Mouse (Mus musculus): ENCODE measurements around the gene Npas3. TPM values are rescaled to one million over a fixed set of nuclear protein-coding genes. Genes with fewer than 3 reads are reported as not detected.

The Npas3 gene
- polyA plus RNA-seq, 1 experiment: 0.18 TPM

DNA sequence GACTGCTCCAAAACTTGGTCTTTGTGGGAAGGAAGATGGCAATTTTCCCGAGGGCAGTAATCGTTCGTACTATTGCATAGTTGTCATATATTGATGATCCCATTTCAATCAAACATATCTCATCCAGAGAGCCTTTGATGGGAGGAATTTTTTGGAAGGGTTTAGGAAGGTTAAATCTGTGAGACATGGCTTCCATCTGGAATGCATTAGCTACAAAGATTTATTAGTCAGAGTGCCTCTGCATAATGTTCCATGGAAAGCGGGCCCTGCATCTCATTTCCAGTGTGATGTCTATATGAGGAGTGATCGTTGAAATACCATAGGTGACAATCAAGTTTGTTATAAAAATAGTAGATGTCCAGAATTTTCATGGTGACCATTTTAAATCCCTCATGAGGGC, 480.8 kb downstream of the Npas3 start:
- Histone ChIP-seq H3K79me2 (ENCODE audit: control insufficient read depth, insufficient read depth) (no peaks in the 10 kb centered on the region), H3K27me3 (ENCODE audit: control insufficient read depth, insufficient read depth, insufficient read length) (no peaks in the 10 kb centered on the region), H3K36me3 (ENCODE audit: control insufficient read depth, insufficient read depth) (no peaks in the 10 kb centered on the region), H3K4me2 (ENCODE audit: low read depth) (no peak overlapping the region), H3K4me3 (no peak overlapping the region), H3ac (ENCODE audit: control insufficient read depth, insufficient read length) (no peak overlapping the region)
- TF ChIP-seq USF1 (IDR thresholded peaks at IDR 0.05; ENCODE audit: low read depth) (no peak), MYOG (IDR thresholded peaks at IDR 0.05; ENCODE audit: control insufficient read depth in 1 of 3, insufficient read depth in 1 of 3, insufficient read length in 2 of 3, low read depth in 2 of 3) (no peak), POLR2AphosphoS2 (IDR thresholded peaks at IDR 0.05; ENCODE audit: insufficient read length, low read depth) (no peak), MAX (IDR thresholded peaks at IDR 0.05; ENCODE audit: low read depth) (no peak), TCF3 (IDR thresholded peaks at IDR 0.05; ENCODE audit: insufficient read length, low read depth) (no peak), TCF12 (IDR thresholded peaks at IDR 0.05; ENCODE audit: insufficient read depth, poor library complexity, severe bottlenecking) (no peak), MYOD1 (IDR thresholded peaks at IDR 0.05; ENCODE audit: control insufficient read depth in 1 of 3, insufficient read length in 2 of 3, low read depth in 2 of 3) (no peak), CEBPB (IDR thresholded peaks at IDR 0.05; ENCODE audit: insufficient read depth, poor library complexity, severe bottlenecking) (no peak), POLR2A (IDR thresholded peaks at IDR 0.05; ENCODE audit: insufficient read length, low read depth) (no peak), REST (IDR thresholded peaks at IDR 0.05; ENCODE audit: insufficient read depth, insufficient read length) (no peak), E2F4 (IDR thresholded peaks at IDR 0.05; ENCODE audit: insufficient read depth) (no peak), SRF (IDR thresholded peaks at IDR 0.05; ENCODE audit: control insufficient read depth, insufficient read length, low read depth) (no peak)

- Histone ChIP-seq H3ac (ENCODE audit: control insufficient read depth, insufficient read length) (no peak overlapping the region), H3K4me3 (no peak overlapping the region), H3K79me2 (ENCODE audit: control insufficient read depth, insufficient read depth) (no peaks in the 10 kb centered on the region), H3K4me2 (ENCODE audit: low read depth) (no peak overlapping the region), H3K36me3 (ENCODE audit: control insufficient read depth, insufficient read depth) (no peaks in the 10 kb centered on the region), H3K27me3 (ENCODE audit: control insufficient read depth, insufficient read depth, insufficient read length) (no peaks in the 10 kb centered on the region)
- no peak for TF ChIP-seq TCF3 (IDR thresholded peaks at IDR 0.05; ENCODE audit: insufficient read length, low read depth)
- no peak for TF ChIP-seq CEBPB (IDR thresholded peaks at IDR 0.05; ENCODE audit: insufficient read depth, poor library complexity, severe bottlenecking)
- no peak for TF ChIP-seq MYOG (IDR thresholded peaks at IDR 0.05; ENCODE audit: control insufficient read depth in 1 of 3, insufficient read depth in 1 of 3, insufficient read length in 2 of 3, low read depth in 2 of 3)
- no peak for TF ChIP-seq E2F4 (IDR thresholded peaks at IDR 0.05; ENCODE audit: insufficient read depth)
- no peak for TF ChIP-seq MYOD1 (IDR thresholded peaks at IDR 0.05; ENCODE audit: control insufficient read depth in 1 of 3, insufficient read length in 2 of 3, low read depth in 2 of 3)
- TF ChIP-seq TCF12 (IDR thresholded peaks at IDR 0.05; ENCODE audit: insufficient read depth, poor library complexity, severe bottlenecking): no peak
- no peak for TF ChIP-seq SRF (IDR thresholded peaks at IDR 0.05; ENCODE audit: control insufficient read depth, insufficient read length, low read depth)
- TF ChIP-seq USF1 (IDR thresholded peaks at IDR 0.05; ENCODE audit: low read depth): no peak
- TF ChIP-seq MAX (IDR thresholded peaks at IDR 0.05; ENCODE audit: low read depth): no peak
- no peak for TF ChIP-seq REST (IDR thresholded peaks at IDR 0.05; ENCODE audit: insufficient read depth, insufficient read length)
- no peak for TF ChIP-seq POLR2AphosphoS2 (IDR thresholded peaks at IDR 0.05; ENCODE audit: insufficient read length, low read depth)
- no peak for TF ChIP-seq POLR2A (IDR thresholded peaks at IDR 0.05; ENCODE audit: insufficient read length, low read depth)
Measured at GRCm38 (mm10) chr12:53738549-53739292, 490.2 kb downstream of the Npas3 start.

- Histone ChIP-seq H3K4me2 (ENCODE audit: low read depth) (no peak overlapping the region), H3K4me3 (no peak overlapping the region), H3K79me2 (ENCODE audit: control insufficient read depth, insufficient read depth) (no peaks in the 10 kb centered on the region), H3K36me3 (ENCODE audit: control insufficient read depth, insufficient read depth) (no peaks in the 10 kb centered on the region), H3K27me3 (ENCODE audit: control insufficient read depth, insufficient read depth, insufficient read length) (no peaks in the 10 kb centered on the region), H3ac (ENCODE audit: control insufficient read depth, insufficient read length) (no peak overlapping the region)
- TF ChIP-seq POLR2A (IDR thresholded peaks at IDR 0.05; ENCODE audit: insufficient read length, low read depth) (no peak), USF1 (IDR thresholded peaks at IDR 0.05; ENCODE audit: low read depth) (no peak)
Measured at GRCm38 (mm10) chr12:53746653-53747052, 498.2 kb downstream of the Npas3 start.

DNA sequence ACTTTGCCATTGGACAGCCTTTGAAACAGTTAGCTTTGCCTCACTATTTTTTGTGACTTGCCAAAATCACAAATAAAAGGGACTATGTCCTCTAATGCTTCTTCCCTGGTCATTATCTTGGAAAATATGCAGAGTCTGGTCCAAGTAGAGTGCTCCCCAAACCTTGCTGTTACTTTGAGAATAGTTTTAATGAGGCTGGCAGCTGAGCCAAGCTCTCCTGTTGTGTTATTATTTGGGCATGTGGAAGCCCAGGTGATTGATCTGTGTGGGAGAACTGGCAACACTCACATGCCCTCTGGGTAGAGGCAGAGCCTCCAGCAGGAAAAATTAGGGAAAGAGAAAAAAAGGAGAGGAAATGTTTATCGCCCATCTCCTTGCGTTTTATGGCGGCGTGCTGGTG, 500.9 kb downstream of the Npas3 start:
- no peaks in the 10 kb centered on the region for H3K36me3 ChIP-seq (ENCODE audit: control insufficient read depth, insufficient read depth)
- no peak overlapping the region for H3K4me3 ChIP-seq
- no peak for TF ChIP-seq POLR2A (IDR thresholded peaks at IDR 0.05; ENCODE audit: insufficient read length, low read depth)
- no peak for TF ChIP-seq REST (IDR thresholded peaks at IDR 0.05; ENCODE audit: insufficient read depth, insufficient read length)
- TF ChIP-seq TCF12 (IDR thresholded peaks at IDR 0.05; ENCODE audit: insufficient read depth, poor library complexity, severe bottlenecking): no peak
- TF ChIP-seq SRF (IDR thresholded peaks at IDR 0.05; ENCODE audit: control insufficient read depth, insufficient read length, low read depth): no peak
- no peak for TF ChIP-seq MYOD1 (IDR thresholded peaks at IDR 0.05; ENCODE audit: control insufficient read depth in 1 of 3, insufficient read length in 2 of 3, low read depth in 2 of 3)
- TF ChIP-seq MAX (IDR thresholded peaks at IDR 0.05; ENCODE audit: low read depth): no peak
- TF ChIP-seq POLR2AphosphoS2 (IDR thresholded peaks at IDR 0.05; ENCODE audit: insufficient read length, low read depth): no peak
- TF ChIP-seq E2F4 (IDR thresholded peaks at IDR 0.05; ENCODE audit: insufficient read depth): no peak
- no peak for TF ChIP-seq USF1 (IDR thresholded peaks at IDR 0.05; ENCODE audit: low read depth)
- TF ChIP-seq CEBPB (IDR thresholded peaks at IDR 0.05; ENCODE audit: insufficient read depth, poor library complexity, severe bottlenecking): no peak
- no peak for TF ChIP-seq TCF3 (IDR thresholded peaks at IDR 0.05; ENCODE audit: insufficient read length, low read depth)
- TF ChIP-seq MYOG (IDR thresholded peaks at IDR 0.05; ENCODE audit: control insufficient read depth in 1 of 3, insufficient read depth in 1 of 3, insufficient read length in 2 of 3, low read depth in 2 of 3): no peak
- H3K4me2 ChIP-seq (ENCODE audit: low read depth): no peak overlapping the region
- no peak overlapping the region for H3ac ChIP-seq (ENCODE audit: control insufficient read depth, insufficient read length)
- H3K27me3 ChIP-seq (ENCODE audit: control insufficient read depth, insufficient read depth, insufficient read length): no peaks in the 10 kb centered on the region
- H3K79me2 ChIP-seq (ENCODE audit: control insufficient read depth, insufficient read depth): no peaks in the 10 kb centered on the region
